Mouse (Mus musculus) urinary bladder, postnatal 25 days (tissue): ENCODE data around the gene Ccdc151.

Source experiments
- DNase-seq: peaks from one replicate; pipeline ENCODE4 v3.0.0; 2022; ENCODE audit warnings: low spot score

Gene Ccdc151

GRCm38 (mm10) chr9:21958372-21958771, 44.1 kb downstream of the Ccdc151 start:
- no peak for DNase-seq

GRCm38 (mm10) chr9:21955570-21956281, 46.7 kb downstream of the Ccdc151 start, which contains the start of gene Swsap1:
Swsap1 (plus strand) TSS chr9:21955755.
- DNase-seq: peak; percentile 94

DNA sequence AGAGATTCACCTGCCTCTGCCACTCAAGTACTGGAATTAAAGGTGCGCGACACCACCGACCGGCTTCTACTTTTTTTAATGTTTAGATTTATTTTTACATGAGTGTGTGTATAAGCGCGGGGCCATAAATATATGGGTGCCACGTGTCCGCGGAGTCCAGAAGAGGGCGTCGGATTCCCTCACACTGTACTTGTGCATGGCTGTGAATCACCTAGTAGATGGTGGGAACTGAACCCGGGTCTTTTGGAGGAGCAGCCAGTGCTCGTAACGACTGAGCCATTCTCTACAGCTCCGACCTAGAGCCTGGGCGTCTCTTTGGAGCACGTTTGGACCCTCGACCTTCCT, 47.2 kb downstream of the Ccdc151 start:
- no peak for DNase-seq

DNA sequence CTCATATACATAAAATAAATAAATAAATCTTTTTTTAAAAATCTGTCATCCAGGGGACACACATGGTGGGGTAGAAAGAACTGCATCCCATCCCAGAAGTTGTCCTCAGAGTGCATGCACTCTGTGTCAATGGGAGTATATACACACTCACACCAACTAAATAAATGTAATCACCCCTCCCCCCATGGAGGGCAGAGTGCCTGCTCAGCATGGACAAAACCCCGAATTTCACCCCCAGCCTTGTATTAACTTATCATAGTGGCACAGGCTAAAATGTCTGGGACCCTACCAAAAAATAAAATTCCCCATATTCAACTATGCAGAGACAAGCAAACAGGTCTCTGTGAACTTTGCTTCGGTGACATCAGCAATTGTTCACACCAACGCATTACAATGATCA, 47.8 kb downstream of the Ccdc151 start:
- DNase-seq: no peak

DNA sequence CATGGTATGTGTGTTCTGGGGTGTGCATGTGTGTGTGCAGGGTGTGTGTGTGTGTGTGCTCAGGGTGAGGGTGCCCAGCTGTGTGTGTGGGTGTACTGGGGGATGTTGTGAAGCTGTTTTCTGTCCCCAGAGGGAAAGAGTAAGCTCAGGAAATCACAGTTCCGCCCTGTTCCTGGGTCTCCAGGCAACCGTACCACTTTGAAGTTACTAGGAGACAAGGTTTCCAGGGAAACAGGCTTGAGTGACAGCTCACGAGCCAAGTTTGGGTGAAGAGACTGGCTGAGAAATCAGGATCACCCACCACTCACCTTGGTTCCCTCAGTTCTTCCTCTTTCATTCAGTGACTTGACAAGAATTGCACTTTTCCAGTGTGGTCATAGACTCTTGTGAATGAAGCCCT, 48.8 kb downstream of the Ccdc151 start:
- DNase-seq: no peak

DNA sequence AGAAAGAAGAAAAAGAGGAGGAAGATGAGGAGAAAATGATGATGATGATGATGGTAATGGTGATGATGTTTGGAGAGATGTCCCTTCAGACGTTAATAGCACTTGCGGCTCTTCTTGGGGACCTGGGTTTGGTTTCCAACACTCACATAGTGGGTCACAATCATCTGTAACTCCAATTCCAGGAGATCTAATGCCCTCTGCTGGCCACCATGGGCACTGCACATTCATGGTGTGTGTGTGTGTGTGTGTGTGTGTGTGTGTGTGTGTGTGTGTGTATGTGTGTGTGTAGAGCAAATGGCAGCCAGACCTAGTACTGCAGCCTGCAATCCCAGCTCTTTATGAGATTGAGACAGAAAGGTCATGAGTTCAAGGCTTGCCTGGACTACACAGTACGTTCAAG, 50.5 kb downstream of the Ccdc151 start:
- DNase-seq: no peak

DNA sequence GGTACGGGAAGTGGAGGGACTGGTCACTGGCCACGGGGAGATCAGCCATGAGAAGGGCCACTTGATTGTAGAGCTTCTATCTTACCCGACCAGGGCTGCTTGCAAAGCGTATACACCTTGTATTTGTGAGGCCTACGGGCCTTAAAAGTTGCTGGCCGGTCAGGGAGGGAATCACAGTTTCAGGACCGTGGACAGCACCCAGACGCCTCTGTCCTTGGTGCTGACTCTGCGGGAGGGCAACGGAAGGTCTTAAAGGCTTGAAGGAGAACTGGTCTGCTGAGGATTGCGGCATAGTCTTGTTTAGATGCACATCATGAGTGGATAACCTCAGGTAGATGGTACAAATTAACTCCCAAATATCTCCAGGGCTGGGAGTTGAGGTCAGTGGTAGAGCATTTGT, 52.1 kb downstream of the Ccdc151 start:
- DNase-seq: peak; percentile 75

- DNase-seq: no peak
Observed at GRCm38 (mm10) chr9:21948790-21949189, 53.6 kb downstream of the Ccdc151 start.

GRCm38 (mm10) chr9:21948146-21948545, 54.3 kb downstream of the Ccdc151 start:
- no peak for DNase-seq

DNA sequence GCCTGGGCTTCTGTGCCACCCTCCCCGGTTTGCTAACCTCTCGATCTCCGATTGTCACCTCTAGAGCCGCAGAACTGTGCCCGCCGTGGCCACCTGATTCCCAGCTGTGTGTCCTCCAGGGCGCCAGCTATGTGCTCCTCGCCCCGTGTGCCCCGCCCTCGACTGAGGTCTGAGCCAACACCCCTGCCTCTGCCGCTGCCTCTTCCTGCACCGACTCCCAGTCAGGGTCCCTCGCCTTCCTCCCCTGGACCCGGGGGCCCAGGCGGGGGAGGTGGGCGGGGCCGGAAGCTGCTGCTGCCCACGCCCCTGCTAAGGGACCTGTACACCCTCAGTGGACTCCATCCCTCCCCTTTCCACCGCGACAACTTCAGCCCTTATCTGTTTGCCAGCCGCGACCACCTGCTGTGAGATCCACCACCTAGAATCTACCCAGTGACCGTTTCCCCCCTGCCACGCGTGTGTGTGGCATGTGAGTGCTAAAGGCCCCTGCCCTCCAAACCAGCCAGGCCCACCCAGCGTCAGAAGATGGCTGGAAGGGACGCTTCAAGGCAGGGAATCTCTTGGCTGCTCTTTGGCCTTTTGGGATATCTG, 54.8 kb downstream of the Ccdc151 start:
- DNase-seq: no peak

GRCm38 (mm10) chr9:21944267-21944666, 58.2 kb downstream of the Ccdc151 start:
- no peak for DNase-seq

GRCm38 (mm10) chr9:21943638-21944037, 58.8 kb downstream of the Ccdc151 start:
- no peak for DNase-seq

GRCm38 (mm10) chr9:21943046-21943445, 59.4 kb downstream of the Ccdc151 start:
- DNase-seq: no peak
